Mouse (Mus musculus) embryonic facial prominence, embryonic 15.5 days (tissue): Measurements from ENCODE around the gene Traf2. TPM values are rescaled to one million over a fixed set of nuclear protein-coding genes. Genes with fewer than 3 reads are reported as not detected.

Experiments used
- ATAC-seq: fragments of 200-750 bp; cut with Nextera tagmentation; 2 replicates; pipeline ENCODE4 v1.8.0; 2017; ENCODE audit warnings: low read depth, moderate TSS enrichment; ENCODE audit not compliant: insufficient number of reproducible peaks, low FRiP score, low TSS enrichment
- H3K27ac ChIP-seq: fragments of 300-500 bp; sonication (generic); replicated peaks from 2 replicates; pipeline ENCODE4 v1.5.1; 2015; ENCODE audit warnings: mild to moderate bottlenecking, inconsistent platforms
- H3K27me3 ChIP-seq: fragments of 300-500 bp; sonication (generic); 2 replicates; pipeline ENCODE4 v1.6.1; 2015; ENCODE audit warnings: inconsistent platforms
- H3K36me3 ChIP-seq: fragments of 300-500 bp; sonication (generic); 2 replicates; pipeline ENCODE4 v1.6.1; 2015; ENCODE audit warnings: mild to moderate bottlenecking, inconsistent platforms
- H3K4me1 ChIP-seq: fragments of 300-500 bp; sonication (generic); 2 replicates; pipeline ENCODE4 v1.6.1; 2015; ENCODE audit warnings: inconsistent platforms
- H3K4me2 ChIP-seq: fragments of 300-500 bp; sonication (generic); replicated peaks from 2 replicates; pipeline ENCODE4 v1.6.1; 2015; ENCODE audit warnings: mild to moderate bottlenecking, inconsistent platforms
- H3K4me3 ChIP-seq: fragments of 300-500 bp; sonication (generic); replicated peaks from 2 replicates; pipeline ENCODE4 v1.5.1; 2015; ENCODE audit warnings: mild to moderate bottlenecking, inconsistent platforms
- H3K9ac ChIP-seq: fragments of 300-500 bp; sonication (generic); 2 replicates; pipeline ENCODE4 v1.6.1; 2015; ENCODE audit warnings: inconsistent platforms
- H3K9me3 ChIP-seq: fragments of 300-500 bp; sonication (generic); replicated peaks from 2 replicates; pipeline ENCODE4 v1.6.1; 2016; ENCODE audit warnings: inconsistent platforms
- WGBS: fragments of 180-500 bp; shearing (Covaris S2); methylation state at CpG from one replicate; pipeline ENCODE4 v1.1.7; 2015; 5-methylcytosine and 5-hydroxymethylcytosine counted together
- polyA plus RNA-seq: library from polyadenylated mRNA; unstranded; fragments of >200 nt; fragmentation: Nextera tagmentation; extraction: Ambion mirVana; gene quantifications from 2 replicates; pipeline ENCODE4 v1.2.1, GENCODE M21; 2015

The Traf2 gene
- polyA plus RNA-seq, 1 experiment from 2014 or later: 36.2 TPM

- H3K36me3 ChIP-seq: peaks cover 61% of the 10 kb centered on the region
- H3K9me3 ChIP-seq: no peaks in the 10 kb centered on the region
- H3K9ac ChIP-seq: no peak overlapping the region
- H3K4me2 ChIP-seq: no peak overlapping the region
- no peak for ATAC-seq
- H3K27me3 ChIP-seq: no peaks in the 10 kb centered on the region
- H3K4me1 ChIP-seq: no peaks in the 10 kb centered on the region
- H3K27ac ChIP-seq: no peak overlapping the region
- 90% methylated on average over 8 of the region's 8 CpGs for WGBS
- no peak overlapping the region for H3K4me3 ChIP-seq
These were observed 10.2 kb downstream of the Traf2 start for GRCm38 (mm10) chr2:25536531-25536930.

- Histone ChIP-seq H3K4me1 (no peaks in the 10 kb centered on the region), H3K27ac (no peak overlapping the region), H3K36me3 (peaks cover 78% of the 10 kb centered on the region), H3K27me3 (no peaks in the 10 kb centered on the region), H3K4me3 (no peak overlapping the region), H3K9ac (no peak overlapping the region), H3K4me2 (no peak overlapping the region), H3K9me3 (no peaks in the 10 kb centered on the region)
- ATAC-seq: no peak
- WGBS: 95% methylated on average over 2 of the region's 2 CpGs
These were observed 11.9 kb downstream of the Traf2 start for GRCm38 (mm10) chr2:25534866-25535182.

- Histone ChIP-seq H3K4me1 (no peaks in the 10 kb centered on the region), H3K27ac (no peak overlapping the region), H3K27me3 (no peaks in the 10 kb centered on the region), H3K9me3 (no peaks in the 10 kb centered on the region), H3K4me2 (no peak overlapping the region), H3K9ac (no peak overlapping the region), H3K36me3 (peaks cover 82% of the 10 kb centered on the region), H3K4me3 (no peak overlapping the region)
- no peak for ATAC-seq
- WGBS: 74% methylated on average over 3 of the region's 3 CpGs
These were observed 12.4 kb downstream of the Traf2 start for GRCm38 (mm10) chr2:25534178-25534865.

GRCm38 (mm10) chr2:25533707-25534106, 13.0 kb downstream of the Traf2 start:
- no peak overlapping the region for H3K4me2 ChIP-seq
- H3K9me3 ChIP-seq: no peaks in the 10 kb centered on the region
- no peak overlapping the region for H3K9ac ChIP-seq
- 90% methylated on average over 2 of the region's 2 CpGs for WGBS
- no peaks in the 10 kb centered on the region for H3K4me1 ChIP-seq
- H3K4me3 ChIP-seq: no peak overlapping the region
- no peak overlapping the region; the same call in 1 of the 2 replicates for H3K27ac ChIP-seq
- no peaks in the 10 kb centered on the region for H3K27me3 ChIP-seq
- H3K36me3 ChIP-seq: peaks cover 86% of the 10 kb centered on the region
- no peak for ATAC-seq

- no peak for ATAC-seq
- H3K27me3 ChIP-seq: no peaks in the 10 kb centered on the region
- H3K36me3 ChIP-seq: peaks cover 92% of the 10 kb centered on the region
- WGBS: 84% methylated on average over 9 of the region's 9 CpGs
- H3K4me2 ChIP-seq: no peak overlapping the region
- H3K4me3 ChIP-seq: no peak overlapping the region
- no peaks in the 10 kb centered on the region for H3K9me3 ChIP-seq
- H3K4me1 ChIP-seq: no peaks in the 10 kb centered on the region
- H3K27ac ChIP-seq: no peak overlapping the region
- no peak overlapping the region for H3K9ac ChIP-seq
These were observed 20.0 kb downstream of the Traf2 start for GRCm38 (mm10) chr2:25526510-25527302.

- no peak for ATAC-seq
- no peak overlapping the region for H3K4me2 ChIP-seq
- 62% methylated on average over 3 of the region's 3 CpGs for WGBS
These were observed 36.8 kb downstream of the Traf2 start for GRCm38 (mm10) chr2:25509912-25510311.

GRCm38 (mm10) chr2:25506964-25507363, 39.8 kb downstream of the Traf2 start:
- Histone ChIP-seq H3K36me3 (peaks cover 29% of the 10 kb centered on the region), H3K27ac (no peak overlapping the region), H3K9me3 (no peaks in the 10 kb centered on the region), H3K4me1 (peaks cover 5% of the 10 kb centered on the region), H3K4me3 (no peak overlapping the region), H3K27me3 (no peaks in the 10 kb centered on the region), H3K4me2 (no peak overlapping the region), H3K9ac (no peak overlapping the region)
- WGBS: 27% methylated on average over 5 of the region's 5 CpGs
- ATAC-seq: no peak

More at GRCm38 (mm10) chr2:25509912-25510311, 36.8 kb downstream of the Traf2 start:
- H3K4me1 ChIP-seq: no peaks in the 10 kb centered on the region
- peaks cover 6% of the 10 kb centered on the region for H3K36me3 ChIP-seq
- no peak overlapping the region for H3K9ac ChIP-seq
- no peaks in the 10 kb centered on the region for H3K27me3 ChIP-seq
- H3K4me3 ChIP-seq: no peak overlapping the region
- no peaks in the 10 kb centered on the region for H3K9me3 ChIP-seq
- H3K27ac ChIP-seq: no peak overlapping the region

- H3K9me3 ChIP-seq: no peaks in the 10 kb centered on the region
- no peak overlapping the region for H3K27ac ChIP-seq
- H3K9ac ChIP-seq: no peak overlapping the region
- H3K4me3 ChIP-seq: no peak overlapping the region
- ATAC-seq: no peak
- peaks cover 15% of the 10 kb centered on the region for H3K4me1 ChIP-seq
- H3K36me3 ChIP-seq: peaks cover 29% of the 10 kb centered on the region
- no peak overlapping the region for H3K4me2 ChIP-seq
- 93% methylated on average over 4 of the region's 4 CpGs for WGBS
- no peaks in the 10 kb centered on the region for H3K27me3 ChIP-seq
These were observed 40.9 kb downstream of the Traf2 start for GRCm38 (mm10) chr2:25505860-25506259.

GRCm38 (mm10) chr2:25505000-25505399, 41.7 kb downstream of the Traf2 start:
- WGBS: 86% methylated on average over 1 of the region's 1 CpGs
- peaks cover 29% of the 10 kb centered on the region for H3K36me3 ChIP-seq
- peaks cover 19% of the 10 kb centered on the region for H3K4me1 ChIP-seq
- H3K9me3 ChIP-seq: no peaks in the 10 kb centered on the region
- H3K9ac ChIP-seq: no peak overlapping the region
- no peak overlapping the region for H3K4me2 ChIP-seq
- no peaks in the 10 kb centered on the region for H3K27me3 ChIP-seq
- no peak for ATAC-seq
- H3K27ac ChIP-seq: no peak overlapping the region
- no peak overlapping the region for H3K4me3 ChIP-seq

- 92% methylated on average over 19 of the region's 19 CpGs for WGBS
- no peak for ATAC-seq
These were observed 42.2 kb downstream of the Traf2 start for GRCm38 (mm10) chr2:25504538-25504937.

GRCm38 (mm10) chr2:25502726-25503125, 44.0 kb downstream of the Traf2 start:
- H3K36me3 ChIP-seq: peaks cover 29% of the 10 kb centered on the region

More at GRCm38 (mm10) chr2:25504538-25504937, 42.2 kb downstream of the Traf2 start:
- Histone ChIP-seq H3K9me3 (no peaks in the 10 kb centered on the region), H3K27ac (no peak overlapping the region), H3K27me3 (no peaks in the 10 kb centered on the region), H3K9ac (no peak overlapping the region), H3K4me1 (peaks cover 20% of the 10 kb centered on the region), H3K4me2 (no peak overlapping the region), H3K4me3 (no peak overlapping the region), H3K36me3 (peaks cover 29% of the 10 kb centered on the region)

More at GRCm38 (mm10) chr2:25502726-25503125, 44.0 kb downstream of the Traf2 start:
- ATAC-seq: no peak
- no peak overlapping the region for H3K4me2 ChIP-seq
- WGBS: 73% methylated on average over 3 of the region's 3 CpGs
- no peak overlapping the region for H3K27ac ChIP-seq
- H3K27me3 ChIP-seq: no peaks in the 10 kb centered on the region
- peaks cover 20% of the 10 kb centered on the region for H3K4me1 ChIP-seq
- no peak overlapping the region for H3K4me3 ChIP-seq
- H3K9me3 ChIP-seq: no peaks in the 10 kb centered on the region
- no peak overlapping the region for H3K9ac ChIP-seq
